Mouse (Mus musculus): Measurements from ENCODE around the gene Sbf2. TPM values are rescaled to one million over a fixed set of nuclear protein-coding genes. Genes with fewer than 3 reads are reported as not detected.

The Sbf2 gene
- total and polyA plus RNA-seq, 3 experiments: 1.3 to 4.4 TPM; not detected in 1

GRCm38 (mm10) chr7:110557001-110557400 is 57.7 kb downstream of the Sbf2 start:
- TF ChIP-seq RAD21 (IDR thresholded peaks at IDR 0.05; ENCODE audit: low read depth, low read length) (no peak), TBP (IDR thresholded peaks at IDR 0.05; ENCODE audit: low read depth, low read length) (no peak), POLR2AphosphoS5 (IDR thresholded peaks at IDR 0.05; ENCODE audit: borderline replicate concordance, low read depth, low read length) (no peak), MXI1 (IDR thresholded peaks at IDR 0.05; ENCODE audit: low read depth, low read length) (no peak), MYB (IDR thresholded peaks at IDR 0.05; ENCODE audit: low read depth, low read length) (no peak), ELF1 (IDR thresholded peaks at IDR 0.05; ENCODE audit: low read depth, low read length) (no peak), JUND (IDR thresholded peaks at IDR 0.05; ENCODE audit: low read depth, low read length) (no peak), ZC3H11A (IDR thresholded peaks at IDR 0.05; ENCODE audit: low read depth, low read length) (no peak), CHD1 (IDR thresholded peaks at IDR 0.05; ENCODE audit: low read depth, low read length) (no peak), USF1 (IDR thresholded peaks at IDR 0.05; ENCODE audit: low read depth, low read length) (no peak)
- H3K27me3 ChIP-seq (ENCODE audit: control insufficient read depth in 1 of 2, insufficient read depth in 2 of 2, low read length in 2 of 2): no peaks in the 10 kb centered on the region
- no peak overlapping the region for H3K27ac ChIP-seq (ENCODE audit: control insufficient read depth, low read depth, low read length)
- DNase-seq (ENCODE audit: low read depth, low spot score): no peak
- no peak overlapping the region for H3K4me3 ChIP-seq (ENCODE audit: control insufficient read depth in 1 of 2, insufficient read depth in 1 of 2, low read depth in 2 of 2, low read length in 2 of 2)
- H3K79me2 ChIP-seq (ENCODE audit: control insufficient read depth, insufficient read depth, low read length, poor library complexity): no peaks in the 10 kb centered on the region
- no peaks in the 10 kb centered on the region; a peak in 2 of 4 replicates for H3K4me1 ChIP-seq (ENCODE audit: control insufficient read depth in 1 of 2, insufficient read depth in 2 of 2, low read length in 2 of 2)
- peaks cover 0 to 6% of the 10 kb centered on the region in 2 experiments; a peak in 2 of 4 replicates for H3K36me3 ChIP-seq (ENCODE audit: control insufficient read depth in 1 of 2, insufficient read depth in 2 of 2, low read length in 2 of 2)
- H3K9me3 ChIP-seq (replicated peaks; ENCODE audit: insufficient read depth, low read length): no peaks in the 10 kb centered on the region
- no peak overlapping the region for H3K9ac ChIP-seq (ENCODE audit: control insufficient read depth, low read depth, low read length, poor library complexity, severe bottlenecking)

- Histone ChIP-seq H3K9ac (ENCODE audit: control insufficient read depth, low read depth, low read length, poor library complexity, severe bottlenecking) (no peak overlapping the region), H3K27me3 (ENCODE audit: control insufficient read depth in 1 of 2, insufficient read depth in 2 of 2, low read length in 2 of 2) (no peaks in the 10 kb centered on the region), H3K79me2 (ENCODE audit: control insufficient read depth, insufficient read depth, low read length, poor library complexity) (no peaks in the 10 kb centered on the region), H3K9me3 (replicated peaks; ENCODE audit: insufficient read depth, low read length) (no peaks in the 10 kb centered on the region), H3K4me3 (ENCODE audit: control insufficient read depth in 1 of 2, insufficient read depth in 1 of 2, low read depth in 2 of 2, low read length in 2 of 2) (no peak overlapping the region), H3K27ac (ENCODE audit: control insufficient read depth, low read depth, low read length) (no peak overlapping the region), H3K4me1 (ENCODE audit: control insufficient read depth in 1 of 2, insufficient read depth in 2 of 2, low read length in 2 of 2) (no peaks in the 10 kb centered on the region; a peak in 2 of 4 replicates), H3K36me3 (ENCODE audit: control insufficient read depth in 1 of 2, insufficient read depth in 2 of 2, low read length in 2 of 2) (peaks cover 0 to 6% of the 10 kb centered on the region in 2 experiments; a peak in 2 of 4 replicates)
- peak; percentile 21 for DNase-seq (ENCODE audit: low read depth, low spot score)
- TF ChIP-seq NRF1 (IDR thresholded peaks at IDR 0.05; ENCODE audit: insufficient read depth, low read depth, low read length, poor library complexity, severe bottlenecking) (no peak), TCF12 (IDR thresholded peaks at IDR 0.05; ENCODE audit: low read depth, low read length) (no peak), UBTF (IDR thresholded peaks at IDR 0.05; ENCODE audit: borderline replicate concordance, insufficient read depth, low read depth, low read length) (no peak), TAL1 (IDR thresholded peaks at IDR 0.05; ENCODE audit: low read length) (no peak), GABPA (IDR thresholded peaks at IDR 0.05; ENCODE audit: low read depth, low read length) (no peak), POLR2AphosphoS2 (IDR thresholded peaks at IDR 0.05; ENCODE audit: low read length) (no peak), CTCF (IDR thresholded peaks at IDR 0.05 in 2 of 3, conservative IDR thresholded peaks at IDR 0.05 in 1 of 3; ENCODE audit: control insufficient read depth in 1 of 3, insufficient read depth in 1 of 3, low read depth in 2 of 3, low read length in 3 of 3, poor library complexity in 1 of 3, severe bottlenecking in 1 of 3) (no peak), RCOR1 (IDR thresholded peaks at IDR 0.05; ENCODE audit: low read depth, low read length) (no peak), GATA1 (IDR thresholded peaks at IDR 0.05; ENCODE audit: low read depth, low read length) (no peak), MYB (IDR thresholded peaks at IDR 0.05; ENCODE audit: low read depth, low read length) (no peak), POLR2AphosphoS5 (IDR thresholded peaks at IDR 0.05; ENCODE audit: borderline replicate concordance, low read depth, low read length) (no peak), CHD1 (IDR thresholded peaks at IDR 0.05; ENCODE audit: low read depth, low read length) (no peak), SMC3 (IDR thresholded peaks at IDR 0.05; ENCODE audit: low read depth, low read length) (no peak), KAT2A (conservative IDR thresholded peaks at IDR 0.05; ENCODE audit: low read depth, low read length) (no peak), MAFK (IDR thresholded peaks at IDR 0.05; ENCODE audit: borderline replicate concordance, low read depth, low read length) (no peak), USF2 (IDR thresholded peaks at IDR 0.05; ENCODE audit: borderline replicate concordance in 1 of 2, insufficient read depth in 1 of 2, low read depth in 1 of 2, low read length in 2 of 2) (no peak), MEF2A (IDR thresholded peaks at IDR 0.05; ENCODE audit: extremely low read depth, insufficient replicate concordance, low read depth, low read length, poor library complexity, severe bottlenecking) (no peak), ELF1 (IDR thresholded peaks at IDR 0.05; ENCODE audit: low read depth, low read length) (no peak)
These were observed 58.5 kb downstream of the Sbf2 start for GRCm38 (mm10) chr7:110556221-110556620.
